Mouse (Mus musculus): ENCODE data around the gene Gm9844. TPM values are rescaled to one million over a fixed set of nuclear protein-coding genes. Genes with fewer than 3 reads are reported as not detected.
A peak's percentile ranks its signal among the peaks of the same experiment; 100 is the strongest.

Gm9844 gene
- total and polyA plus RNA-seq, 3 experiments = 1.4 to 25.1 (median 4.7) TPM

DNA sequence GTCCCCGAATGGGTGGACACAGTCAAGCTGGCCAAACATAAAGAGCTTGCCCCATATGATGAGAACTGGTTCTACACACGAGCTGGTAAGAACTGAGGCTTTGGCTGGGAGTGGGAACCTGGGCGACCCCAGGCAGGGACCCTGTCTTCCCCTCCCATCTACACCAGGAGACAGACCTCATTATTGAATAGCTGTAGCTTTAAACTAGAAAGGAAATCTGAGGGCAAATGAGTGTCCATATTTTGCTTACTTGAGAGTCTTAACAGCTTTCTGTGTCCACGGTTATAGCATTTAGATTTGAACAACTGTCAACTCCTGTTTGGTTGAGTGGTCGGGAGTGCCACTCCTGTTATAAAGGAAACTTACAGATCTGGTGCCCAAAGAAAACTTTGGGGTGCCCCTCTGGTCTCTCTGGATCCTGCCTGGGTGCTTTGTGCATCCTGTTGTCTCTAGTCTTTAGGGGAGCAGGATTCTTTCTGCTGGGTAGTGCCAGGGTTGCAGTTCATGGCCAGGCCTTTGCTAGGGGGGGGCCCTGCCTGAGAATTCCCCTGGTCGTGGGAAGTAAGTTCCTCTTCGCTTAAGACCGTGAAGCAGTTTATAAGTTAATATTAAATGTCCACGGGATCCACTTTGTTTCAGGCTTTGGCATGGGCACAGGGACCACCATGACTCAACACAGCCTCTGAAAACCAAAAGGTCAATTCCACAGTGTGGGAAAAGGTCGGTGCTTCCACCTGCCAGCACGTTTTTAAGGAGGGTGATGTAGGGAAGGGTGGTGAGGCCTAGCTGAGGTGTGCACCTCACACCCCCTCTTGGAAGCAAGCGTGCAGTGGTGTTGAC, 23.7 kb downstream of the Gm9844 start (continued):
- TF ChIP-seq RAD21 (IDR thresholded peaks at IDR 0.05; ENCODE audit: low read depth, low read length) (no peak), PAX5 (IDR thresholded peaks at IDR 0.05; ENCODE audit: low read length) (no peak), E2F4 (IDR thresholded peaks at IDR 0.05; ENCODE audit: insufficient replicate concordance, low read depth, low read length) (no peak), ZKSCAN1 (IDR thresholded peaks at IDR 0.05; ENCODE audit: borderline replicate concordance, low read depth, low read length) (no peak), POLR2AphosphoS2 (IDR thresholded peaks at IDR 0.05; ENCODE audit: low read depth, low read length) (no peak), TCF12 (IDR thresholded peaks at IDR 0.05; ENCODE audit: low read depth, low read length) (no peak)

DNA sequence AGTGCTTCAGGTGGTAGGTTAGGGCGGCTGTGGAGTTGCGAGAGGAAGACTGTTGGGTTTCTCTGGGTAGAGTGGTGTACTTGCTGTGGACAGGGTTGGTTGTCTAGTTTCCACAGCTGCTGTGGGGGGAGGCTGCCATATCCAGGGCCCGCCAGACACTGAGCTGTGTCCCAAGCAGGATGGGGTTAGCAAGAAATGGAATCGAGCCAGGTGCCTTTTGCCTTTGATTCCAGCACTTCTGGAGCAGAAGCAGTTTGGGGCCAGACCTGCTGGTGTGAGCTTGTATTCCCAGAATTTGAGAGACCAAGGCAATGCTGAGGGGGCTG, 24.3 kb downstream of the Gm9844 start:
- H3K4me2 ChIP-seq (ENCODE audit: insufficient read depth, low read depth, poor library complexity, severe bottlenecking) = peak overlapping the region; percentile 94
- H3K9ac ChIP-seq (ENCODE audit: insufficient read depth, low read depth) = peak overlapping the region; percentile 100
- H3K79me2 ChIP-seq (replicated peaks; ENCODE audit: control insufficient read depth, extremely low read depth, insufficient read depth, poor library complexity, severe bottlenecking) = peaks cover 42% of the 10 kb centered on the region
- no peak for DNase-seq (ENCODE audit: extremely low read depth)
- dilution Hi-C loops (cut with MboI; ENCODE audit: extremely low pct_ligation_motif_present, extremely low pct_unique_long_range_greater_than_20kb, low sequenced_read_pairs) (no loop called here), in situ Hi-C loops (cut with MboI; ENCODE audit: low pct_ligation_motif_present, low pct_unique_long_range_greater_than_20kb, low sequenced_read_pairs) (loop anchor here (5.0 kb wide), 1 partner anchor 66 kb away; no protein-coding TSS in a partner anchor)
- TF ChIP-seq MAFK (IDR thresholded peaks at IDR 0.05; ENCODE audit: insufficient replicate concordance, low read length) (no peak), POLR2A (IDR thresholded peaks at IDR 0.05; ENCODE audit: low read depth, low read length) (0 out of 2 replicates have a peak, but pooled peaks have one; percentile 13)
- H3K9me3 ChIP-seq (replicated peaks; ENCODE audit: low read length) = no peaks in the 10 kb centered on the region
- peaks cover 0 to 42% of the 10 kb centered on the region in 2 experiments; a peak in 2 of 4 replicates for H3K4me1 ChIP-seq (ENCODE audit: control insufficient read depth in 1 of 2, insufficient read depth in 2 of 2)
- H3K36me3 ChIP-seq (replicated peaks in 1 of 2; ENCODE audit: control insufficient read depth in 1 of 2, insufficient read depth in 1 of 2, low read length in 1 of 2) = peaks cover 51 to 62% of the 10 kb centered on the region in 2 experiments
- H3K4me3 ChIP-seq (replicated peaks in 1 of 3; ENCODE audit: low read depth in 2 of 3, low read length in 2 of 3, poor library complexity in 1 of 3) = peak overlapping the region; percentile 99 to 100 (median 100)
- H3K27me3 ChIP-seq (replicated peaks) = no peaks in the 10 kb centered on the region
- H3K27ac ChIP-seq (ENCODE audit: insufficient read depth, low read depth) = peak overlapping the region; percentile 33; the same call in 1 of the 2 replicates

DNA sequence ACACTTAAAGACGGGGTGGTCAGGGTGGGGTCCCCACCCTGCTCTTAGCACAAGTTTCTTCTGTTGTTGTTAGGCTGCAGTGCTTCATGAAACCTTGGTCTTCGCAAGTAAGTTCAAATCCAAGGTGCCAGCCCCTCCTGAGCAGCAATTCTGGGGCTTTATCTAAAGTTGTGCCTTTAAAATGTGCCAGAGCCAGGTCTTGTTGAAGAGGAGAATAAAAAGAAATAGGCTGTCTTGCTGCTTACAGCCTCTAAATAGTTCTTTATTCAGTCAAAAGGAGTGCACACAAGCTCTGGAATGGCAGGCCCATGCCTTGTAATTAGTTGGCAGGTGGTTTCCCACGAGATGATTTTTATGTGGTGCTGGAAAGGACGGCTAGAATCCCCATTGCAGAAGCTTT, 25.1 kb downstream of the Gm9844 start:
- DNase-seq (ENCODE audit: extremely low read depth) = no peak
- dilution Hi-C loops (cut with MboI; ENCODE audit: extremely low pct_ligation_motif_present, extremely low pct_unique_long_range_greater_than_20kb, low sequenced_read_pairs) (no loop called here), in situ Hi-C loops (cut with MboI; ENCODE audit: low pct_ligation_motif_present, low pct_unique_long_range_greater_than_20kb, low sequenced_read_pairs) (loop anchor here (5.0 kb wide), 1 partner anchor 65 kb away; no protein-coding TSS in a partner anchor)
- H3K27me3 ChIP-seq (replicated peaks) = no peaks in the 10 kb centered on the region
- H3K9ac ChIP-seq (ENCODE audit: insufficient read depth, low read depth) = peak overlapping the region; percentile 100
- H3K4me1 ChIP-seq (ENCODE audit: control insufficient read depth in 1 of 2, insufficient read depth in 2 of 2) = peaks cover 0 to 50% of the 10 kb centered on the region in 2 experiments; a peak in 2 of 4 replicates
- H3K36me3 ChIP-seq (replicated peaks in 1 of 2; ENCODE audit: control insufficient read depth in 1 of 2, insufficient read depth in 1 of 2, low read length in 1 of 2) = peaks cover 51 to 62% of the 10 kb centered on the region in 2 experiments
- peak overlapping the region; percentile 94 for H3K4me2 ChIP-seq (ENCODE audit: insufficient read depth, low read depth, poor library complexity, severe bottlenecking)
- no peaks in the 10 kb centered on the region for H3K9me3 ChIP-seq (replicated peaks; ENCODE audit: low read length)
- peak overlapping the region; percentile 29; the same call in 1 of the 2 replicates for H3K27ac ChIP-seq (ENCODE audit: insufficient read depth, low read depth)
- H3K4me3 ChIP-seq (replicated peaks in 1 of 3; ENCODE audit: low read depth in 2 of 3, low read length in 2 of 3, poor library complexity in 1 of 3) = peak overlapping the region; percentile 99 to 100 (median 100)
- peaks cover 42% of the 10 kb centered on the region for H3K79me2 ChIP-seq (replicated peaks; ENCODE audit: control insufficient read depth, extremely low read depth, insufficient read depth, poor library complexity, severe bottlenecking)
- TF ChIP-seq SMC3 (IDR thresholded peaks at IDR 0.05; ENCODE audit: low read depth, low read length) (no peak), ZNF384 (IDR thresholded peaks at IDR 0.05; ENCODE audit: low read depth, low read length) (no peak), MXI1 (IDR thresholded peaks at IDR 0.05; ENCODE audit: low read depth, low read length) (no peak), POLR2A (IDR thresholded peaks at IDR 0.05; ENCODE audit: low read depth, low read length) (no peak), MAFK (IDR thresholded peaks at IDR 0.05; ENCODE audit: insufficient replicate concordance, low read length) (no peak), MYC (IDR thresholded peaks at IDR 0.05; ENCODE audit: low read depth, low read length) (no peak), HCFC1 (IDR thresholded peaks at IDR 0.05; ENCODE audit: low read depth, low read length) (no peak)
